Mouse (Mus musculus) kidney, adult 2 months (tissue): ENCODE measurements around the gene Guca2a.

Experiments used
- CTCF ChIP-seq: fragments of 200-500 bp; conservative IDR thresholded peaks from 2 replicates; pipeline ENCODE4 v1.5.1; 2011; ENCODE audit warnings: low read depth, mild to moderate bottlenecking, control low read depth, low read length, moderate library complexity, mixed read lengths; ENCODE audit not compliant: insufficient read depth, insufficient read length
- POLR2A ChIP-seq: fragments of 200-500 bp; IDR thresholded peaks from one replicate; pipeline ENCODE4 v1.6.1; 2011; ENCODE audit warnings: low read depth, low read length, control low read depth

DNA sequence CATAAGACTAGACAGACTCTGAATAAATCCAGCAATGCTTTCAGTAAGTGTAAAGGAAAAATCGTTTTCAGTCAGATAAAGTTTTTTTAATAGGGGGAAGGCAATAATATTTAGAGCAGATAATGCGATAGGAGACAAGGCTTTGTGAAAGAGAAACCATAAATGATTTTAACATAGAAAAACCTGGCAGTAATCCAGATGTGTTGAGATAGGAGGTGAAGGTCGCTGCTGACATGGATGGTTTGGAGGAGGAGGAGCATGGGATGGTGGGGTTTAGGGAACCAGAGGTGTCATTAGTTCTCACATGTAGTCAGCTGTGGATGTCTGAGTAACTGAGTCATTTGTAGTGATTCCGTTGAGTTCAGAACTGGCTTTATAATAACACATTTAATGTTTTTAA is 22.8 kb upstream of the Guca2a start:
- TF ChIP-seq POLR2A (no peak), CTCF (no peak)
